Mouse (Mus musculus) kidney, embryonic 14.5 days (tissue): Measurements from ENCODE around the gene Tat. TPM values are rescaled to one million over a fixed set of nuclear protein-coding genes. Genes with fewer than 3 reads are reported as not detected.

Experiments used
- ATAC-seq: fragments of 200-750 bp; cut with Nextera tagmentation; 2 replicates; pipeline ENCODE4 v1.8.0; 2017; ENCODE audit warnings: moderate number of reproducible peaks, mild to moderate bottlenecking, moderate TSS enrichment, moderate library complexity; ENCODE audit not compliant: low FRiP score, low TSS enrichment
- H3K27ac ChIP-seq: fragments of 300-500 bp; sonication (generic); 2 replicates; pipeline ENCODE4 v1.5.1; 2014; ENCODE audit warnings: low read depth, mild to moderate bottlenecking, low read length, moderate library complexity, mixed read lengths
- H3K27me3 ChIP-seq: fragments of 300-500 bp; sonication (generic); 2 replicates; pipeline ENCODE4 v1.6.1; 2014; ENCODE audit warnings: mild to moderate bottlenecking, low read length; ENCODE audit not compliant: control insufficient read depth, insufficient read depth
- H3K36me3 ChIP-seq: fragments of 300-500 bp; sonication (generic); 2 replicates; pipeline ENCODE4 v1.6.1; 2014; ENCODE audit warnings: low read length, mixed read lengths; ENCODE audit not compliant: control insufficient read depth, insufficient read depth
- H3K4me1 ChIP-seq: fragments of 300-500 bp; sonication (generic); 2 replicates; pipeline ENCODE4 v1.6.1; 2014; ENCODE audit warnings: low read length, mixed read lengths; ENCODE audit not compliant: control insufficient read depth, insufficient read depth
- H3K4me2 ChIP-seq: fragments of 300-500 bp; sonication (generic); replicated peaks from 2 replicates; pipeline ENCODE4 v1.6.1; 2014; ENCODE audit warnings: low read depth, mild to moderate bottlenecking, low read length
- H3K4me3 ChIP-seq: fragments of 300-500 bp; sonication (generic); 2 replicates; pipeline ENCODE4 v1.5.1; 2014; ENCODE audit warnings: mild to moderate bottlenecking, low read length
- H3K9ac ChIP-seq: fragments of 300-500 bp; sonication (generic); 2 replicates; pipeline ENCODE4 v1.6.1; 2014; ENCODE audit warnings: low read depth, mild to moderate bottlenecking, low read length, moderate library complexity
- H3K9me3 ChIP-seq: fragments of 300-500 bp; sonication (generic); 2 replicates; pipeline ENCODE4 v1.6.1; 2016; ENCODE audit warnings: low read length; ENCODE audit not compliant: control insufficient read depth
- WGBS: fragments of 180-500 bp; shearing (Covaris S2); extraction: QIAGEN DNeasy Blood & Tissue Kit; methylation state at CpG from one replicate; pipeline ENCODE4 v1.1.7; 2014; 5-methylcytosine and 5-hydroxymethylcytosine counted together
- polyA plus RNA-seq: library from polyadenylated mRNA; unstranded; fragments of >200 nt; fragmentation: Nextera tagmentation; extraction: Ambion mirVana; gene quantifications from 2 replicates; pipeline ENCODE4 v1.2.1, GENCODE M21; 2014

Tat gene
- not detected in 2 replicates for polyA plus RNA-seq

- Histone ChIP-seq H3K4me1 (no peaks in the 10 kb centered on the region), H3K36me3 (no peaks in the 10 kb centered on the region), H3K27ac (no peak within 1 kb of the TSS), H3K4me2 (no peak within 1 kb of the TSS), H3K9ac (no peak within 1 kb of the TSS), H3K4me3 (no peak within 1 kb of the TSS), H3K9me3 (no peaks in the 10 kb centered on the region), H3K27me3 (peaks cover 3% of the 10 kb centered on the region; the same call in 1 of the 2 replicates)
- 78% methylated on average over 8 of the region's 8 CpGs for WGBS
- ATAC-seq: no peak
Observed at GRCm38 (mm10) chr8:109990224-109990623, at the start of gene Tat. Gene Tat (plus strand): TSS chr8:109990437.

DNA sequence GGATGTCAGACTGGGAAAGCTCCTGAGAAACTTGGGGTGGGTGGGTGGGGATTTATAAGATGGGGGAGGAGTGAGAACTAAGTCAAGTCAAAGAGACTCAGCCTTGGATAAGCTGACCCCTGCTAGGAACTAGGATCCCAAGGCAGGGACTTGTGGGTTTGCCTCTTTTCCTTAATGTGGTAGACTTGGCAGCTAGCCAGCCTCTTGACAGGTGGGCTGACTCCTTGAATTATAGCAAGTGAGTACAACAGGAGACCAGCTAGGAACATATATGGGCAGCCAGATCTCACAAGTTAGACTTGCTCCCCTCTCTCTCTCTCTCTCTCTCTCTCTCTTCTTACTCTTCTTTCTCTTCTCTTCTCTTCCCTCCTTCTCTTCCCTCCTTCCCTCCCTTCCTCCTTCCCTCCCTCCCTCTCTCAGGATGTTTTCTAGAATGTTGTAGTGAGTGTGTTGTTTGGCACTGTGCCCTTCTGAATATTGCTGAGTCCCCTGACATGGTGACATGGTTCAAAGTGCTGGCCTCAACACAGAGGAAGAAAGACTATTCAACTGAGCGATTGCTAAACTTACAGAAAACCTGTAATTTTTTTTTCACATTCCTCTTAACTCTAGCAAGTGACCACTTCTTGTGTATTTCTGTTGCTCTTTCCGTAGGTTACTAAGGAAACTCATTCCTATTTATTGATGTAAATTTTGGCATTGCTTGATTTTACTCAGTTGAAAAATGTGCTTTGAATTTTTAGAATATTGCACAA, 48.5 kb upstream of the Tat start:
- H3K9ac ChIP-seq: no peak overlapping the region
- no peak overlapping the region for H3K4me3 ChIP-seq
- H3K36me3 ChIP-seq: peaks cover 36% of the 10 kb centered on the region
- H3K4me2 ChIP-seq: no peak overlapping the region
- no peaks in the 10 kb centered on the region for H3K9me3 ChIP-seq
- H3K27ac ChIP-seq: no peak overlapping the region
- ATAC-seq: peak; percentile 47; the same call in 1 of the 2 replicates
- WGBS: 61% methylated on average over 2 of the region's 2 CpGs
- peaks cover 6% of the 10 kb centered on the region; the same call in 1 of the 2 replicates for H3K4me1 ChIP-seq
- H3K27me3 ChIP-seq: no peaks in the 10 kb centered on the region

GRCm38 (mm10) chr8:109945153-109945632, 45.0 kb upstream of the Tat start:
- H3K27me3 ChIP-seq: peaks cover 6% of the 10 kb centered on the region; the same call in 1 of the 2 replicates
- ATAC-seq: peak; percentile 28; the same call in 1 of the 2 replicates
- no peak overlapping the region for H3K4me3 ChIP-seq
- peaks cover 10% of the 10 kb centered on the region; the same call in 1 of the 2 replicates for H3K4me1 ChIP-seq
- no peak overlapping the region for H3K9ac ChIP-seq
- no peak overlapping the region for H3K4me2 ChIP-seq
- H3K36me3 ChIP-seq: peaks cover 16% of the 10 kb centered on the region
- no peak overlapping the region for H3K27ac ChIP-seq
- no peaks in the 10 kb centered on the region for H3K9me3 ChIP-seq
- WGBS: 11% methylated on average over 9 of the region's 9 CpGs

GRCm38 (mm10) chr8:109945694-109946093, 44.5 kb upstream of the Tat start:
- ATAC-seq: no peak
- no peak overlapping the region for H3K27ac ChIP-seq
- WGBS: 46% methylated on average over 7 of the region's 7 CpGs
- H3K4me2 ChIP-seq: no peak overlapping the region
- peaks cover 6% of the 10 kb centered on the region; the same call in 1 of the 2 replicates for H3K27me3 ChIP-seq
- no peak overlapping the region for H3K9ac ChIP-seq
- H3K4me1 ChIP-seq: peaks cover 10% of the 10 kb centered on the region; the same call in 1 of the 2 replicates
- H3K4me3 ChIP-seq: no peak overlapping the region
- H3K36me3 ChIP-seq: peaks cover 11% of the 10 kb centered on the region
- H3K9me3 ChIP-seq: no peaks in the 10 kb centered on the region

DNA sequence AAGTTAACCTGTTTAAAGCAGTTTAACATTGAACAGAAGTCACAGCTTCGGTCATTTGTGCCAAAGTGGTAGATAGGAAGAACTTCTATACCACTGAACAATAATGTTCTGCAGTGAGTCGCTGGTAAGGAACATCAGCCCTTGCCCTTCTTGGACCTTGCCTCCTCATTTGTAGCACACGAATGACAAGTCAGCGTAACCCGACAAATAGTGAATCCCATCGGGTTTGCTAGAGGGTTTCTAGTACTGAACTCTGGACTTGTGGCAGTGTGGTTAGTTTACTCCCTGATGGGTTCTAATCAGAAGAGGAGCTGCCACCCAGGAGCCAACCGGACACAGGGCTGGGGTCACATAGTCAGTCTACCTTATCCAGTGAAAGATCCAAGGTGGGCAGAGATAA, 44.0 kb upstream of the Tat start:
- no peak for ATAC-seq
- Histone ChIP-seq H3K4me1 (peaks cover 10% of the 10 kb centered on the region; the same call in 1 of the 2 replicates), H3K9me3 (no peaks in the 10 kb centered on the region), H3K9ac (no peak overlapping the region), H3K4me2 (no peak overlapping the region), H3K27me3 (peaks cover 6% of the 10 kb centered on the region), H3K27ac (no peak overlapping the region), H3K36me3 (peaks cover 7% of the 10 kb centered on the region; the same call in 1 of the 2 replicates), H3K4me3 (no peak overlapping the region)
- 87% methylated on average over 7 of the region's 7 CpGs for WGBS

DNA sequence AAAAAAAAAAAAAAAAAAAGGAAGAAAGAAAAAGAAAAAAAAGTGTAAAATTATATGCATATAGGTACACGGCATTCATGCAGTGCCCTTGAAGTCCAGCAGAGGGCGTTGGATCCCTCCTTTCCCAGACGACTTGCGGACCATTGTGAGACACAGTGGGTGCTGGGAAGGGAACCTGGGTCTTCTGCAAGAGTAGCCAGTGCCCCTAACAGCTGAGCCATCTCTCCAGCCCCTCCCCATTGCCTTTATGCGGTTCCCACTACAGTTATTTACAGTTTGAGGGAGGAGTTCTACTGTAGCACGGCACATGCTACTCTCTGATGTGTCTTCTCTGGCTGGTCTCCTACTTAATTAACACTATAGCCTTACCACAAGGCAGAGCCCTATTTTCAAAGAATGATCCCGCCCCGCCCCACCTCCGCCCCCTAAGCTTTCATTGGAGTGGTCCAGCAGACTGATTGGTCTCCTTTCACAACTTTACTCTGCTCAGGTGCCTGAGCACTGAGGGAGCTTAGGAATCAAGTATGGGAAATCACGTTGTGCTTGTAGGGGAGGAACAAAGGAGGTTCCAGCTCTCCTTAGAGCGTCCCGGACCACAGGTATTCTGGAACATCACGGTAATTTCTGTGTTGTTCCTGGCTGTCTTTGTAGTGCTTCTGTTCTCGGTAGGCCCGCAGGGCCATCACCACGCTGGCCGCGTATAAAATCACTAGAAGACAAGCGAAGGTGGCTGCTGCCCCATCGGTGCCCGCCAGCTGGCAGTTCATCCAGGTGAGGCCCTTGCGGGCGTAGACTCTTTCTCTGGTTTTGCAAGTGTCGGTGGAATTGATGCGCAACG, 42.6 kb upstream of the Tat start:
- 2% methylated on average over 26 of the region's 26 CpGs for WGBS
- H3K4me2 ChIP-seq: peak overlapping the region; percentile 62
- ATAC-seq: peak; percentile 76
- H3K36me3 ChIP-seq: peaks cover 7% of the 10 kb centered on the region; the same call in 1 of the 2 replicates
- peaks cover 4% of the 10 kb centered on the region; the same call in 1 of the 2 replicates for H3K4me1 ChIP-seq
- H3K27ac ChIP-seq: no peak overlapping the region
- H3K4me3 ChIP-seq: peak overlapping the region; percentile 36
- H3K9me3 ChIP-seq: no peaks in the 10 kb centered on the region
- peak overlapping the region; percentile 45; the same call in 1 of the 2 replicates for H3K9ac ChIP-seq
- peaks cover 6% of the 10 kb centered on the region for H3K27me3 ChIP-seq

GRCm38 (mm10) chr8:109948285-109948564, 42.0 kb upstream of the Tat start:
- no peaks in the 10 kb centered on the region for H3K9me3 ChIP-seq
- no peak; the same call in 1 of the 2 replicates for ATAC-seq
- WGBS: 5% methylated on average over 19 of the region's 19 CpGs
- peak overlapping the region; percentile 45; the same call in 1 of the 2 replicates for H3K9ac ChIP-seq
- H3K4me2 ChIP-seq: peak overlapping the region; percentile 62
- peaks cover 4% of the 10 kb centered on the region; the same call in 1 of the 2 replicates for H3K36me3 ChIP-seq
- peaks cover 6% of the 10 kb centered on the region for H3K27me3 ChIP-seq
- no peak overlapping the region for H3K27ac ChIP-seq
- peaks cover 4% of the 10 kb centered on the region; the same call in 1 of the 2 replicates for H3K4me1 ChIP-seq
- peak overlapping the region; percentile 36 for H3K4me3 ChIP-seq

DNA sequence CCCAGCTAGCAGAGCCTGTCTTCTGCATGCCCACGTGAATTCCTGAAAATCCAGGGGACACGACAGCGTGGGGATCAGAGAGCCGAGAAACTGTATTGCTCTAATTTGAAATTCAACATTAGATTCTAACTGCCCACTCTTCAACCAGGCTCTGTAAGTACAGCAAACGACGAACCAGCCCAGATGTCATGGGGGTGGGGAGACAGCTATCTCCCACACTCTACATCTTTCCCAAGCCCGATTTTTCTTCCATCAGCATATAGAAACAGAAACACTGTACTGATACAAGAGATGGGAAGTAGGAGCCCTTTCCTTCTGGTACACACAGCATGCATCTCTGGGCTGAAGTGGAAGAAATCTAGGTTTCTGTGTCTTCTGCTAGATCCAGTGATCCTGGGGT, 38.1 kb upstream of the Tat start:
- Histone ChIP-seq H3K4me2 (no peak overlapping the region), H3K36me3 (no peaks in the 10 kb centered on the region), H3K27ac (no peak overlapping the region), H3K9me3 (no peaks in the 10 kb centered on the region), H3K27me3 (peaks cover 6% of the 10 kb centered on the region), H3K4me3 (no peak overlapping the region), H3K4me1 (no peaks in the 10 kb centered on the region; the same call in 1 of the 2 replicates), H3K9ac (no peak overlapping the region)
- no peak for ATAC-seq
- WGBS: 75% methylated on average over 7 of the region's 7 CpGs
